Mouse (Mus musculus): ENCODE results near the gene Ttll1. TPM values are rescaled to one million over a fixed set of nuclear protein-coding genes. Genes with fewer than 3 reads are reported as not detected.

Ttll1 gene
- polyA plus RNA-seq, 1 experiment from 2014 or later = 23.1 TPM

DNA sequence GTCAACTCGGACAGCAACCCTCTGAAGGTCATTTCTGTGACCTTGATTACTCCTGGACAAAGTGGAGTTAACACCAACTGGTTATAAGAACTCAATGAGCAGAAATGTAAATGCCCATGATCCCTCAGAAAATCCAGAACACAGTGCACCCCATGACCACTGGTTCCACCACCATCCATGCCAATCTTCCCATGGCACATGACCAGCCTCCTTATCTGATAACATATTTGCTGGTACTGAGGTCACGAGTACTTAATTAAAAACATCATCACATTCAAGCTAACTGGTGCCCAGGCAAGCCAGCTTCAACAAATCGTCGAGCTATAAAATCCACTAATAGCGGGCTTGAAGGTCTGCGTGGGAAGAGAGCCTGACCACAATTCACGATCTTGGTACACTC, 56.3 kb downstream of the Ttll1 start:
- no peak for ATAC-seq (ENCODE audit: low read depth)
- H3K9ac ChIP-seq (ENCODE audit: low read length) = no peak overlapping the region
- no peak overlapping the region for H3K4me3 ChIP-seq (ENCODE audit: low read length)
- no peak overlapping the region for H3K4me2 ChIP-seq (ENCODE audit: low read depth, low read length)
- WGBS = 82% methylated on average over 7 of the region's 7 CpGs
- H3K27me3 ChIP-seq (ENCODE audit: control insufficient read depth, insufficient read depth, low read depth, low read length) = no peaks in the 10 kb centered on the region
- no peak overlapping the region for H3K27ac ChIP-seq (ENCODE audit: low read length)
- H3K4me1 ChIP-seq (replicated peaks; ENCODE audit: control insufficient read depth, insufficient read depth, low read length) = peaks cover 14% of the 10 kb centered on the region
- no peaks in the 10 kb centered on the region for H3K36me3 ChIP-seq (ENCODE audit: control insufficient read depth, insufficient read depth, low read length)
- H3K9me3 ChIP-seq (ENCODE audit: control insufficient read depth, low read length) = no peaks in the 10 kb centered on the region

DNA sequence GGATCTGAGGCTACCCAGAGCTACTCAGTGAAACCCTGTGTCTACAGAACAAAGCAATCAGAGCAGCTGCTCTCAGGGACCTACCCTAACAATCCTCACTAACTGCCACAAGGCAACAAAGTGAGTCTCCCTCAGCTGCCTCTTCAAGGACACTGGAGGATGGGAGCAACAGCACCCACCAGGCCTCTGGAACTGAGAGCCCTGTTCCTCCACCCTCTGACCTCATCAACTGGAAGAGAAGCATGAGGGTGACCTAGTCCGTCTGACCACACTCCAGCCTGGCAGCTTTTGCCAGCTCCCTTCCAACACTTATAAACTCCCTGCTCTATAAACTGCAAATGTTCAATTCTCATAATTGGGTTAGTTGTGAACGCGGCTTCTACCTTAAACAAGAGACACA, 56.8 kb downstream of the Ttll1 start:
- Histone ChIP-seq H3K4me2 (ENCODE audit: low read depth, low read length) (no peak overlapping the region), H3K36me3 (ENCODE audit: control insufficient read depth, insufficient read depth, low read length) (no peaks in the 10 kb centered on the region), H3K27me3 (ENCODE audit: control insufficient read depth, insufficient read depth, low read depth, low read length) (no peaks in the 10 kb centered on the region), H3K9ac (ENCODE audit: low read length) (no peak overlapping the region), H3K9me3 (ENCODE audit: control insufficient read depth, low read length) (no peaks in the 10 kb centered on the region), H3K27ac (ENCODE audit: low read length) (no peak overlapping the region), H3K4me1 (replicated peaks; ENCODE audit: control insufficient read depth, insufficient read depth, low read length) (peaks cover 15% of the 10 kb centered on the region), H3K4me3 (ENCODE audit: low read length) (no peak overlapping the region)
- no peak for ATAC-seq (ENCODE audit: low read depth)
- WGBS = 74% methylated on average over 3 of the region's 3 CpGs

DNA sequence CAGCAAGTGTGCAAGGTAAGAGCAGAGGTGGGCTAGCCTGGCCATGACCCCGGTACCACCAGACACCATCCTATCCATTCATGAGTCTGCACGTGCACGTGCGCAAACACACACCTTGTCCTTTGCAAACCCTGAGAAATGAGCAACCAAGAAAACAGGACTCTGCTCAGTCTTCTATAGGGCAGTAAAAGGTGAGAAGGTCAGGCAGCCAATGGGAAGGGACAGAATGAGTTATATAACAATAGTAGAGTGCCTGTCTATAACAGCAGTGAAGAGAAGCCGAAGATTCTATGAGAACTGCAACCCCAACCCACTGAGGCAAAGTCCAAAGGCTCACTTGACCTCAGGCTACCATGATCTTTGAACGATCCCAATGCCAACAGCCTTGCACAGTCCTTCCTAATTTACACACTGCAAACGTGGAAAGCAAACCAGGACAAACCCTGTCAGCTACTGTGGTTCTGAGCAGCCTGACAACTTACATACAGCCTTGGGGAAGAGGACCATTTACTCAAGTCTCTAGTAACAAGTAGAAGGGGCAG, 58.4 kb downstream of the Ttll1 start:
- no peaks in the 10 kb centered on the region for H3K36me3 ChIP-seq (ENCODE audit: control insufficient read depth, insufficient read depth, low read length)
- no peak for ATAC-seq (ENCODE audit: low read depth)
- no peaks in the 10 kb centered on the region for H3K9me3 ChIP-seq (ENCODE audit: control insufficient read depth, low read length)
- peaks cover 31% of the 10 kb centered on the region for H3K4me1 ChIP-seq (replicated peaks; ENCODE audit: control insufficient read depth, insufficient read depth, low read length)
- H3K4me3 ChIP-seq (ENCODE audit: low read length) = no peak overlapping the region
- H3K27me3 ChIP-seq (ENCODE audit: control insufficient read depth, insufficient read depth, low read depth, low read length) = no peaks in the 10 kb centered on the region
- H3K4me2 ChIP-seq (ENCODE audit: low read depth, low read length) = no peak overlapping the region
- H3K9ac ChIP-seq (ENCODE audit: low read length) = no peak overlapping the region
- peak overlapping the region; percentile 69 for H3K27ac ChIP-seq (ENCODE audit: low read length)
- 80% methylated on average over 7 of the region's 7 CpGs for WGBS

DNA sequence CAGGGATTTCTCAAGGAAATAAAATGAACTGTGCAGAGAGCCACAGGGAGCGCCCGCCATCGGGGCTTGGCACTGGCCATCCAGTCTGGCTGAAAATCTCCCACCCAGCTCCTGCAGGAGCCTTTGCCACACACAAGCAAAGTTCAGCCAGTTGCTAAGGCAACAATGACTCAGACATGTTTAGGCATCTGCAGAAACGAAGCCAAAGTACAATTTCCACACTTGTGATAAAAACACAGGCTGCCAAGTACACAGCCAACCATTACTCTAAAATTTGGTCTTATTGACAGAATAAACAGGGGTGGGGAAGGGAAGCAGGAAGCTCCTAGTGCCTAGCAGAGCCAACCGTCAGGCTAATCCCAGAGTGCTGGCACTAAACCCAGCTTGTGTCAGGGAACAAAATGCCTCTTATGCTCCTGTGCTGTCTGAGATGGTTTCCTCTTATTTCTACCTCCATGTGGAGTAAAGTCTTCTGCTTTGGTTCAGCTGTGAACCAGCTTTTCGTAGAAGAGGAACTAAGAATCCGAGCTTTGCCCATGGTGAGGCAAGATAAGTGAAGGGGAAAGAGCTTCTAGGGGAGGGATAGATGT, 59.0 kb downstream of the Ttll1 start:
- H3K4me3 ChIP-seq (ENCODE audit: low read length) = no peak overlapping the region
- peaks cover 37% of the 10 kb centered on the region for H3K4me1 ChIP-seq (replicated peaks; ENCODE audit: control insufficient read depth, insufficient read depth, low read length)
- no peaks in the 10 kb centered on the region for H3K36me3 ChIP-seq (ENCODE audit: control insufficient read depth, insufficient read depth, low read length)
- peak overlapping the region; percentile 69 for H3K27ac ChIP-seq (ENCODE audit: low read length)
- H3K9me3 ChIP-seq (ENCODE audit: control insufficient read depth, low read length) = no peaks in the 10 kb centered on the region
- H3K4me2 ChIP-seq (ENCODE audit: low read depth, low read length) = no peak overlapping the region
- peak; percentile 34 for ATAC-seq (ENCODE audit: low read depth)
- H3K9ac ChIP-seq (ENCODE audit: low read length) = no peak overlapping the region; the same call in 1 of the 2 replicates
- 49% methylated on average over 7 of the region's 7 CpGs for WGBS
- no peaks in the 10 kb centered on the region for H3K27me3 ChIP-seq (ENCODE audit: control insufficient read depth, insufficient read depth, low read depth, low read length)

DNA sequence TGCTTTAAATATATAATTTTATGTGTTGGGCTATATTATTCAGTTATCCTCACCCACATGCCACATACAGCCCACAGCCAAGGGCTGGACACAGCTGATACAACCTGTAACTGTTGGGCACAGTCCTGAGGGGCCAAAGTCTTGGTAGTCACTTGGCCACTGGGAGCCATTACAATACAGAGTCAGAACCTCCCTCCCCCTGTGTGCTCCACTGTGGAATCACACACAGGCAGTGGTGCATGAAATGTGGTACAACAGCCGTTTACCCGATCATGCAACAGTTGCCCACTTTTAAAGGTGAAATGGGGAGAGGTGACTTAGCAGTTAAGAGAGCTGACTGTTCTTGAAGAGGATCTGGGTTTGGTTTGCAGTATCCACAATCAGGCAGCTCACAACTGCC, 60.7 kb downstream of the Ttll1 start:
- H3K27ac ChIP-seq (ENCODE audit: low read length) = no peak overlapping the region
- peaks cover 54% of the 10 kb centered on the region for H3K4me1 ChIP-seq (replicated peaks; ENCODE audit: control insufficient read depth, insufficient read depth, low read length)
- no peak overlapping the region for H3K4me3 ChIP-seq (ENCODE audit: low read length)
- WGBS = 98% methylated on average over 2 of the region's 2 CpGs
- no peaks in the 10 kb centered on the region for H3K36me3 ChIP-seq (ENCODE audit: control insufficient read depth, insufficient read depth, low read length)
- H3K9me3 ChIP-seq (ENCODE audit: control insufficient read depth, low read length) = no peaks in the 10 kb centered on the region
- no peak for ATAC-seq (ENCODE audit: low read depth)
- no peak overlapping the region for H3K4me2 ChIP-seq (ENCODE audit: low read depth, low read length)
- no peaks in the 10 kb centered on the region for H3K27me3 ChIP-seq (ENCODE audit: control insufficient read depth, insufficient read depth, low read depth, low read length)
- H3K9ac ChIP-seq (ENCODE audit: low read length) = no peak overlapping the region

DNA sequence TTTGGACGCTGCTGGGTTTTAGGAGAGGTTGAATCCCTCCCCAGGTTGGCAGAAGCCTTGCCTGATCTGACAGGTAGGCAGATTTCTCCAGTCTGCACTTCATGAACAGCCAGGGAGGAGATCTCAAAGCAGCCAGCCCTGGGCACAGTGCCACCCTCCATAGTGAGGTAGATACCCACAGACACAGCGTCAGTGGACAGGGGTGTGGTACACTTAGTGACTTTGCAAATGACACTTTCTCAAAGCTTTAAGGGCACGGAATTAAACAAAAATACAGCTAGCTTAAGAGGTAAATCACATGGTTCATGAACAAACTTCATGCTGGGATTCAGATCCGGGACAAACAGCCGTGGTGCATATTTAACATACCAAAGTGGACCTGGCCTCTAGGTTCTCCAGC, 62.0 kb downstream of the Ttll1 start:
- H3K9ac ChIP-seq (ENCODE audit: low read length) = no peak overlapping the region
- H3K4me3 ChIP-seq (ENCODE audit: low read length) = no peak overlapping the region
- H3K9me3 ChIP-seq (ENCODE audit: control insufficient read depth, low read length) = no peaks in the 10 kb centered on the region
- WGBS = 40% methylated on average over 5 of the region's 5 CpGs
- H3K27me3 ChIP-seq (ENCODE audit: control insufficient read depth, insufficient read depth, low read depth, low read length) = no peaks in the 10 kb centered on the region
- no peak overlapping the region for H3K4me2 ChIP-seq (ENCODE audit: low read depth, low read length)
- no peak for ATAC-seq (ENCODE audit: low read depth)
- H3K36me3 ChIP-seq (ENCODE audit: control insufficient read depth, insufficient read depth, low read length) = no peaks in the 10 kb centered on the region
- H3K4me1 ChIP-seq (replicated peaks; ENCODE audit: control insufficient read depth, insufficient read depth, low read length) = peaks cover 63% of the 10 kb centered on the region
- 0 out of 2 replicates have a peak overlapping the region, but pooled peaks have one; percentile 19 for H3K27ac ChIP-seq (ENCODE audit: low read length)

DNA sequence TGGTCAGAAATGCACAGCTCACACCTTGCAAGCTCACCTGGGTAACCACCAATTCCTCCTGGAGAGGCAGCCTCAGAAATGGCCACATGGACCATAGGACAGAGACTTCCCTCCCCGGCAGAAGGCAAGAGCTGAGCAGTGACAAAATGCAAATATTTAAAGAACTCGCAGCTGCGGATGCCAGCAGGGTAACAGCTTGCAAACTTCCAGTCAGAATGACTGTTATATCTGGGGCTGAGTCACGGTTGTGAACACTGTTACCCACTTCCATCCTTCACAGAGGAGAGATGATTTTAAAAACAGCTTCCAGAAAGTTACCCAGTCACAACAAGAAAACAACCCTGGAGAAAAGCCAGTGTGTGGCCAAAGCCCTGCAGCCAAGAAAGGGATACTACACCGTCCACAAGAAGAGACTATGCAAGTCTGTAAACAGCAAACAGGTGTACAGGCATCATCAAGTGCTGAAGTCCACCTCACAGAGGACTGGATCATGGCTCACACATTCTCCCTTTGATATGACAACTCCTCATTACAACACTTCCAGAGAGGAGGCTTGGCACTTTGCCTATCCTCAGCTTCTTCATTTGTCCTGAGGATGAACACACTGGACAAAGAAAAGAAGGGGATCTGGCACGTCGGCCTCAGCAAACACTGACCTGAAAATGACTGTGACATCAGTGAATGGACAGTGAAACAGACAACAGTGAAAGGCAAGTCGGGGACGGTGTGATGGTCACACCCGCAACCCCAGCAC, 62.7 kb downstream of the Ttll1 start:
- ATAC-seq (ENCODE audit: low read depth) = no peak
- H3K9me3 ChIP-seq (ENCODE audit: control insufficient read depth, low read length) = no peaks in the 10 kb centered on the region
- WGBS = 19% methylated on average over 10 of the region's 10 CpGs
- H3K4me2 ChIP-seq (ENCODE audit: low read depth, low read length) = no peak overlapping the region
- H3K27ac ChIP-seq (ENCODE audit: low read length) = peak overlapping the region; percentile 61
- no peaks in the 10 kb centered on the region for H3K36me3 ChIP-seq (ENCODE audit: control insufficient read depth, insufficient read depth, low read length)
- no peaks in the 10 kb centered on the region for H3K27me3 ChIP-seq (ENCODE audit: control insufficient read depth, insufficient read depth, low read depth, low read length)
- H3K4me1 ChIP-seq (replicated peaks; ENCODE audit: control insufficient read depth, insufficient read depth, low read length) = peaks cover 63% of the 10 kb centered on the region
- no peak overlapping the region for H3K4me3 ChIP-seq (ENCODE audit: low read length)
- no peak overlapping the region for H3K9ac ChIP-seq (ENCODE audit: low read length)

DNA sequence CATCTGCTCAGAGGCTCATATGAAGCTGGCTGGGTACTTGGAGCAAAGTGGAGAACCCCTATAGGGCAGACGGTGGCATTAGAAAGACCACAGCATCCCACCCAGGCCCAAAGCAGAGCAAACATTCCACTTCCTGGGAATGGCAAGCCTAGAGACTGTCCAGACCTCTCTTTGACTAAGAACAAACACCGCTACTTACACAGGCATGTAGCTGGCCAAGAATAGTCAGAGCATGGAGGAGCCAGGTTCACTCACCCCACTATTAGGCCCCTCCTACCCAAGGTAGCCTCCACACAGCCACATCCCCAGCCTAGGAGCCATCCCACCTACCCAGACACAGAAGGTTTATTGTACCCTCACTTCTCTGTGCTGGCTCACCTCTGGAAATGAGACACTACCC, 64.8 kb downstream of the Ttll1 start:
- Histone ChIP-seq H3K4me2 (ENCODE audit: low read depth, low read length) (no peak overlapping the region), H3K9ac (ENCODE audit: low read length) (no peak overlapping the region), H3K27me3 (ENCODE audit: control insufficient read depth, insufficient read depth, low read depth, low read length) (no peaks in the 10 kb centered on the region), H3K27ac (ENCODE audit: low read length) (peak overlapping the region; percentile 55), H3K9me3 (ENCODE audit: control insufficient read depth, low read length) (no peaks in the 10 kb centered on the region), H3K4me1 (replicated peaks; ENCODE audit: control insufficient read depth, insufficient read depth, low read length) (peaks cover 51% of the 10 kb centered on the region), H3K4me3 (ENCODE audit: low read length) (no peak overlapping the region), H3K36me3 (ENCODE audit: control insufficient read depth, insufficient read depth, low read length) (no peaks in the 10 kb centered on the region)
- WGBS = 53% methylated on average over 2 of the region's 2 CpGs
- peak; percentile 51 for ATAC-seq (ENCODE audit: low read depth)

DNA sequence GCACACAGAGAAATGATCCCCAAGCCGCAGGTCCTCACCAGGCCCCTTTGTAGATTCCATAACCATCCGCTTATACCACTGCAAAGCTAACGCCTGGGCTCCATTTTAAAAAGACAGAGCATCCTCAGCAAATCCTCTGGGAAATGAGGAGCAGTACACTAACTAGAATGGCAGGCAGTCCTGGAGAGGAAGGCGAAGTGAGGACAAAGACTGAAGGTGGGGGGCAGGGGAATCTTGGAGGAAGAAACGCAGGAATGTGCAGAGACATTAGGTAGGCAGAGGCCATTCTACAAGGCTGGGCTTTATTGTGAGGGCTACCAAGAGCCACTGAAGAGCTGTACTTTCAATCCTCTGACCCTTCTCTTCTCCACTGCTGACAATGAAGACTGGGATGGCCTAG, 65.3 kb downstream of the Ttll1 start:
- Histone ChIP-seq H3K4me1 (replicated peaks; ENCODE audit: control insufficient read depth, insufficient read depth, low read length) (peaks cover 54% of the 10 kb centered on the region), H3K4me3 (ENCODE audit: low read length) (no peak overlapping the region), H3K9me3 (ENCODE audit: control insufficient read depth, low read length) (no peaks in the 10 kb centered on the region), H3K27me3 (ENCODE audit: control insufficient read depth, insufficient read depth, low read depth, low read length) (no peaks in the 10 kb centered on the region), H3K36me3 (ENCODE audit: control insufficient read depth, insufficient read depth, low read length) (no peaks in the 10 kb centered on the region), H3K9ac (ENCODE audit: low read length) (no peak overlapping the region), H3K4me2 (ENCODE audit: low read depth, low read length) (no peak overlapping the region), H3K27ac (ENCODE audit: low read length) (peak overlapping the region; percentile 53)
- WGBS = 61% methylated on average over 5 of the region's 5 CpGs
- ATAC-seq (ENCODE audit: low read depth) = no peak
